Mouse (Mus musculus) liver, embryonic 14.5 days (tissue): Measurements from ENCODE around the gene Pxk.

Experiments
- CTCF ChIP-seq: IDR thresholded peaks from 2 replicates; pipeline ENCODE4 v1.5.1; 2016; ENCODE audit warnings: antibody characterized with exemption, low read depth, control low read depth
- EP300 ChIP-seq: IDR thresholded peaks from 2 replicates; pipeline ENCODE4 v1.6.1; 2016; ENCODE audit warnings: antibody characterized with exemption, low read depth

- no peak for TF ChIP-seq EP300
- no peak for TF ChIP-seq CTCF
Observed at GRCm38 (mm10) chr14:8097978-8098686, at the start of gene Pxk.
